In genomic region chr9:29943209-29944070, GRCm38 (mm10) we compare ENCODE assay signal across 13 mouse cellular contexts. TPM values are rescaled to one million over a fixed set of nuclear protein-coding genes. Genes with fewer than 3 reads are reported as not detected.
A peak's percentile ranks its signal among the peaks of the same experiment; 100 is the strongest.
DNase-seq lines count a peak whose midpoint lies in the region; ATAC-seq and TF ChIP-seq lines count a peak whose summit lies in the region.
"Had no signal": no experiment of that assay in that cellular context is flagged by ENCODE, and none has a peak within 500 bp of the region (broad histone marks: within the 10 kb centered on the region; RNA-seq: fewer than 3 reads in every experiment).

No protein-coding gene starts in this region.

- WGBS in forebrain, embryonic 10.5 days = 15% methylated on average over 20 of the region's 20 CpGs
- WGBS in hindbrain, embryonic 13.5 days = 27% methylated on average over 20 of the region's 20 CpGs
- 11% methylated on average over 20 of the region's 20 CpGs for WGBS in midbrain, embryonic 14.5 days

- H3K4me1 ChIP-seq in forebrain, embryonic 10.5 days = peaks cover 16% of the 10 kb centered on the region
- H3K4me1 ChIP-seq in hindbrain, embryonic 13.5 days (replicated peaks) = peaks cover 35% of the 10 kb centered on the region
- H3K4me1 ChIP-seq in midbrain, embryonic 14.5 days (ENCODE audit: control insufficient read depth, insufficient read depth, low read length) = peaks cover 18% of the 10 kb centered on the region
- H3K4me1 ChIP-seq: megakaryocyte, embryonic 14.5 days had no signal

- no peak for DNase-seq in left cerebral cortex, adult 2 months (ENCODE audit: extremely low spot score in 1 of 2, low spot score in 2 of 2)
- DNase-seq in left cerebral cortex, postnatal 10 days (ENCODE audit: extremely low spot score in 1 of 2, low spot score in 2 of 2) = no peak
- no peak for DNase-seq in forebrain, embryonic 10.5 days (ENCODE audit: extremely low spot score, low spot score)
- DNase-seq in midbrain, embryonic 14.5 days = peak; percentile 72
- DNase-seq in frontal cortex, postnatal 36 days (ENCODE audit: low spot score in 2 of 2) = no peak
- no peak for DNase-seq in thymus, postnatal 0 days (ENCODE audit: low spot score)
- DNase-seq in urinary bladder, postnatal 4 days (ENCODE audit: low spot score in 2 of 2) = no peak
- DNase-seq: cerebellum, adult 9-10 months; kidney, adult 18-20 months; right cerebral cortex, postnatal 25 days had no signal

- no peak for TF ChIP-seq CTCF in left cerebral cortex, adult 2 months (IDR thresholded peaks at IDR 0.05)

- H3K27ac ChIP-seq in left cerebral cortex, adult 2 months = no peak overlapping the region
- H3K27ac ChIP-seq in forebrain, embryonic 10.5 days = peak overlapping the region; percentile 68
- no peak overlapping the region for H3K27ac ChIP-seq in hindbrain, embryonic 13.5 days
- H3K27ac ChIP-seq in midbrain, embryonic 14.5 days (replicated peaks; ENCODE audit: low read depth, low read length) = no peak overlapping the region

- intact Hi-C loops in left cerebral cortex, adult 2 months (cut with DNase I) = no loop called here
- intact Hi-C loops in left cerebral cortex, postnatal 10 days (cut with DNase I) = loop anchor here (10.0 kb wide), 1 partner anchor 109 kb away; no protein-coding TSS in a partner anchor

- no peaks in the 10 kb centered on the region for H3K9me3 ChIP-seq in forebrain, embryonic 10.5 days
- H3K9me3 ChIP-seq in hindbrain, embryonic 13.5 days = no peaks in the 10 kb centered on the region
- no peaks in the 10 kb centered on the region for H3K9me3 ChIP-seq in midbrain, embryonic 14.5 days (ENCODE audit: control insufficient read depth, low read length)

- no peaks in the 10 kb centered on the region for H3K36me3 ChIP-seq in forebrain, embryonic 10.5 days (replicated peaks)
- H3K36me3 ChIP-seq in hindbrain, embryonic 13.5 days = no peaks in the 10 kb centered on the region
- H3K36me3 ChIP-seq in midbrain, embryonic 14.5 days (ENCODE audit: control insufficient read depth, insufficient read depth, low read length) = no peaks in the 10 kb centered on the region

- ATAC-seq in hindbrain, embryonic 13.5 days (ENCODE audit: low FRiP score) = no peak
- no peak; the same call in 1 of the 2 replicates for ATAC-seq in midbrain, embryonic 14.5 days (ENCODE audit: low FRiP score, low TSS enrichment)
- ATAC-seq: Patski had no signal

- peak overlapping the region; percentile 37 for H3K4me2 ChIP-seq in hindbrain, embryonic 13.5 days
- H3K4me2 ChIP-seq in midbrain, embryonic 14.5 days (ENCODE audit: low read length) = peak overlapping the region; percentile 47

- 0 out of 2 replicates have a peak overlapping the region, but pooled peaks have one; percentile 5 for H3K9ac ChIP-seq in hindbrain, embryonic 13.5 days
- no peak overlapping the region; the same call in 1 of the 2 replicates for H3K9ac ChIP-seq in midbrain, embryonic 14.5 days (replicated peaks; ENCODE audit: low read length)

- peak overlapping the region; percentile 19 for H3K4me3 ChIP-seq in left cerebral cortex, adult 2 months
- peak overlapping the region; percentile 37 for H3K4me3 ChIP-seq in forebrain, embryonic 10.5 days
- 0 out of 2 replicates have a peak overlapping the region, but pooled peaks have one; percentile 3 for H3K4me3 ChIP-seq in hindbrain, embryonic 13.5 days
- H3K4me3 ChIP-seq in midbrain, embryonic 14.5 days (replicated peaks; ENCODE audit: low read depth, low read length) = peak overlapping the region; percentile 19; the same call in 1 of the 2 replicates
- H3K4me3 ChIP-seq: megakaryocyte, embryonic 14.5 days had no signal

- H3K27me3 ChIP-seq in forebrain, embryonic 10.5 days (ENCODE audit: poor library complexity, severe bottlenecking) = peaks cover 46% of the 10 kb centered on the region
- H3K27me3 ChIP-seq in hindbrain, embryonic 13.5 days = no peaks in the 10 kb centered on the region
- H3K27me3 ChIP-seq in midbrain, embryonic 14.5 days (ENCODE audit: control insufficient read depth, insufficient read depth, low read length) = no peaks in the 10 kb centered on the region
- H3K27me3 ChIP-seq: megakaryocyte, embryonic 14.5 days had no signal

RNA-seq across cellular contexts. Expression of gene Ntm, which starts 19.5 kb away (rescaled TPM):
- 100 to 1,000 TPM; 288 to 294 TPM for total RNA-seq in left cerebral cortex, adult 2 months (2021)
- 100 to 1,000 TPM; 379 to 391 TPM for total RNA-seq in left cerebral cortex, postnatal 10 days (2021)
- 5.6 and 6.5 TPM in 2 replicates for polyA plus RNA-seq in forebrain, embryonic 10.5 days (2016; fragmentation: Nextera tagmentation; extraction: Ambion mirVana)
- polyA plus RNA-seq in hindbrain, embryonic 13.5 days (2015; fragmentation: Nextera tagmentation; extraction: Ambion mirVana) = 156 and 167 TPM in 2 replicates
- polyA plus RNA-seq in midbrain, embryonic 14.5 days (2014; fragmentation: Nextera tagmentation; extraction: Ambion mirVana) = 160 and 182 TPM in 2 replicates
- 0.74 and 0.76 TPM in 2 replicates for polyA plus RNA-seq in thymus, postnatal 0 days (2015; fragmentation: Nextera tagmentation; extraction: Ambion mirVana)

Comparison
In these comparisons a context has a peak if more than half of its experiments do, and no peak if none do; other contexts are left out.
1. RNA of gene Ntm, which starts 19.5 kb away (polyA plus RNA-seq): 160 to 182 TPM in midbrain, embryonic 14.5 days and 156 to 167 TPM in hindbrain, embryonic 13.5 days; 5.6 to 6.5 TPM in forebrain, embryonic 10.5 days and 0.74 to 0.76 TPM in thymus, postnatal 0 days; every median in the first group is over 10 times any median in the second.
2. Peak in every context shown above with its lines, with median percentiles within 50 percentile points of each other: H3K4me3 ChIP-seq.